Mouse (Mus musculus) monocyte, adult 2 months (primary cell): ENCODE results near the gene Emsy.
A peak's percentile ranks its signal among the peaks of the same experiment; 100 is the strongest.

ENCODE experiments used
- DNase-seq, 2 experiments: peaks; one replicate each; pipeline ENCODE4 v3.0.0; 2022; ENCODE audit warnings: low spot score in 2 of 2, low read depth in 1 of 2

The Emsy gene

DNA sequence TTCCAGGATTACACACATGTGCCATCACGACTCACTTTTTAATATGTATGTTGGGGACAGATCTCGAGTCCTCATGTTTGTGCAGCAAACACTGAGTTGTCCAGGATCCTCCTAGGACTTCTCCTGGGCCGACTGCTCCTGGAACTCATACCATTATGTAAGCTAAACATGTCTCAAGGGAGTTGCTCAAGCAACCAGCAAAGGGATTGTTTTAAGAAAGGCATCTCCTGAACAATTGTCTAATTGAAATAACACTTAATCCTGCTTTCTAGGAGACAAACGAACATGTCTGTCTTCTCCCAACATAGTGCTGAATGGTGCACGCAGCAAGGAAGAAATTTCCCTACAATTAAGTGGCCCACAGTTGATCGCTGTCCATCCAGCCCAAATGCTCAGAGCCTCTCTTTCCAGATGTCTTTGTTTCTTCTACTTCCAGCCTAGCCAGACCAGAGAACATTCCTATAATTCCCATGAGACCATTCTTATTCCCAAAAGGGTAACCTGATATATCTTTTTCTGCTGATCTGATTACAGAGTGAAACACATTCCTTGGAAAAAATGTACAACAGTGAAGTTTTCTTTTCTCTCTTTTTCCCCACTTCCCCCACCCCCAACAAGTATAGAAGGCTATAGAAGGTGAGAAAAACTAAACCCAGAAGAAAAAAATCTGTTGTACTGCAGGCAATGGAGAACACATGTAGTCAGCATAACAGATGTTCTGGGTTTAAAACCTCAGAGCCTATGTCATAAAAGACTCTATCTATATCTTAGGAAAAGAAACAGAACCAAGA, 11.6 kb upstream of the Emsy start:
- DNase-seq, result no peak

DNA sequence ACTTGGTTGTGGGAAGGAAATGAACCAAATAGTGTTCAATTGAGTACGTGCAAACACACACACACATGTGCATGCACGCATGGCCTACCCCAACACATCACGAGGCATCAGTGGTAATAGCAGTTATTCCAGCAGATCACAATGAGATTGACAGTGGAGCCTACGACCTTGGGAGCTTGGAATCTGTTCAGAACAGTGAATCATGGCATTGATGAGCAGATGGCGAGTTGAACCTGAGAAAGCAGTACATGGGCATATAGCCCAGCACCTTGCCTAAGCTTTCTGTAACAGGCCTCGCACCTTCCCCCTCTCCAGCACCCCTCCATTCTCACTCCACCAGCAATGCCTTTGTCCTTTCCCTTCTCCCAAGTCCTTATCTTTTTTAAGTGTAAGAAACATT, 9.1 kb upstream of the Emsy start:
- DNase-seq, result no peak

DNA sequence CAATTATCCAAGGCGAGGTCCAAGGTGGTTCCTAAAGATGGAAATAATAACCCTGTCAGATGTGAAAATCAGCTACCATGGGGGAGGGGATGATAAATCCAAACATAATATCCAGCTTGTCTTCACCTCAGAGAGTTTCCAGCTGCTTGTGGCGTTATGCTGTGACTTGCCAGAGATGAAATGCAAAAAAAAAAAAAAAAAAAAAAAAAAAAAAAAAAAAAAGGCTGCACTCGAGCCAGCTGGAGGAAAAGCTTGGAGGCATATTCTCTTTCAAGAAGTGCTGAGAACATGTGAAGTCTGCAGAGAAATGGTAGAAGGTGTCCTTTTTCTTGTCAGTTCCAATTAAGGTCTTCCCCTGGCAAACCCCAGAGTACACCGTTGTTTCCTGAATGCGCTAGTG, 8.6 kb upstream of the Emsy start:
- DNase-seq, result no peak

DNA sequence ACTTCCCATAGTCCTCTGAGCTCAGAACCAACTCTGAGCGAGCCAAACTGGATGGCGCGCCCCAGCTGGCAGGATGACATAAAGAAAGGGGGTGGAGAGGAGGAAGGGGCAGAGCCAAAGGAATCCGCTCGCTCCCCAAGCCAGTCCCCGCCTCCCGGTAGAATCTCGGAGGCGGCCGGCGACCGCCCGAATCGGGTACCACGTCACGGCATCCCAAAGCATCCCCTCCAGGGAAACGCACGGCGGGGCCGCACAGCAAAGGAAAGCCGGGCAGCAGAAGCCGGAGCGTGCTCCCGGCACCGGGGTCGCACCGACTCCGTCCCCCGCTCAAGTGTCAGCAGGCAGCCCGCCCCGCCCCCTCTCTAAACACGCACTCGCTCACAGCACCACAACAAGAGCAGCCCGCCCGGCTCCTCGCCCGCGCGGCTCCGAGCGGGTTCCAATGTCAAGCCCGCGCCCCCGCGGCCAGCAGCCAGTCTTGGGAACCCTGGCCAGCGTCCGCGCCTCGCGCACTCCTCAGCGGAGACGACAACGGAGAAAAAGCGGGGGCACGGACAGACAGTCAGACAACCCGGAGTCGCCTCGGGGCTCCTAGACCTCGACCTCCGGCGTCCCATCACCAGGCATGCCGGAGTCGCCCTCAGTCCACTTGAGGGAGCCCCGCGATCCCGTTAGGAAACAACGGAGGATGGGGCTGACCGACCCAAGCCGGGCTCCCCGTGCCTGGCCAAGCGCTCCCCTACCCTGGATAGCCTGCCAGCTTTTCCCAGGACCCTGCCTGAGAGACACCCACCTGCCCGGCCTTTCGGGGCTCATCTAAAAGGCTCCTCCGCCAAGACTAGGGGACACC, 677 bp downstream of the Emsy start:
- peak; percentile 60 to 74 for DNase-seq

DNA sequence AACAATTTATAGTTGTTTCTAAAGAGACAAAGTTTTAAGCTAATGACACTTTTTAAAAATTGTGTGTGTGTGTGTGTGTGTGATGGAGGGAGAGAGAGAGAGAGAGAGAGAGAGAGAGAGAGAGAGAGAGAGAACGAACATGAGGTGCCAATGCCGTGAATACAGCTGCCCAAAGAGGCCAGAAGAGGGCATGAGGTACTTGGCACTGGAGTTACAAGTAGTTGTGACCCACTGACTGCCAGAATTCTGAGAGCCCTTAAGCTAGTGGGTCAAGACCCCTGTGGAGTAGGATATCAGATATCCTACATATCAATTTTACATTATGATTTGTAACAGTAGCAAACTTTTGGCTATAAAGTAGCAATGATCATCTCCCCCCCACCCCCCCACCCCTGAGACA, 4.9 kb downstream of the Emsy start:
- no peak for DNase-seq

DNA sequence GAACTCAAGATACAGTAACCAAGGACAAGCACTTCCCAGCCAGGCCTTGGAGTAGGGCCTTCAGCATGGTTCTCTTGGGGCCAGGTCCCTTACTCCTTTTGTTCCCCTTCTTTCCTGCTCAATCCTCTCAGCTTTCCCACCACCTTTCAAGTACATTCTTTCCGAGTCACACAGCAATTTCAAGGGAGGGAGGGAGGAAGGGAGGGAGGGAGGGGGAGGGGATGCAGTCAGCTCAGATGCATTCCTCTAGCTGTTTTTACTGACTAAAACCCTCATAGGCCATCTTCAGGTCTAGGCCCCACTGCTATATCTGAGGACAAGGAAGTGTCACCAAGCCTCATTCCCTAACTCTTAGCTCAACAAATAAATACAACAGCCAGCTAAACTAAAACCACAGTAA, 12.3 kb downstream of the Emsy start:
- DNase-seq, result no peak

DNA sequence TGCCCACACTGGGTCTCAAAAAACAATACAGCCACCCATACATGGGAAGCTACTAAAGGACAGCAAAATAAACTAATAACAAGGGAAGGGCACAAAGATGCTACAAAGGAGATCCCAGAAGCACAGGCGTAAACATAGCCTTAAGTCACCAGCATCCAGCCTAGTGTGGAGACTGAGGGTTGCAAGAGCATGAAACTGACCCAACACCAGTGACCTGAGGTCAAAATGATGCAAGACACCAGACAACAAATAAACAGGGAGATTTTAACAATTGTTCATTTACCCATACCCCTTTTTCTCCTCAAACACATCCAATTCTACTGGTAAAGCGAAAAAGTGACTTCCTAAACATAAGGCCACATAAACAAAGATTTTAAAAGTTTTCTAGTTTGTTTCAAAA, 20.0 kb downstream of the Emsy start:
- DNase-seq, result no peak

DNA sequence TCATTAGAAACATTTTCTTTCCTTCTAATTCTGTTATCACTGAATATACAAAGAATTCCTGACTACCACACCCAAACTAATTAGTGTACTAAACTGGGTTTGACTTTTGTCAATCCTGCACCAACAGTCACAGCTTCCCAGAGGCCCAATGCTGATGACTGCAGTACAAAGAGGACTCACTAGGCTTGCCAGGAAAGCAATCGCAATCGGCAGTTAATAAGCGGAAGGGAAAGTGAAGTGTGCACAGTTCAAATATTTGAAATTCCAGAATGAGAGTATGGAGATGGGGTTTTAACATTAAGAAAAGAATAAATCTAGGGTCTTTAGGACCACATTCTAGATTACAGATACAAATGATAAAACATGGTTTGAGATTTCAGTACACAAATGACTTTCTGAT, 23.6 kb downstream of the Emsy start:
- no peak for DNase-seq

DNA sequence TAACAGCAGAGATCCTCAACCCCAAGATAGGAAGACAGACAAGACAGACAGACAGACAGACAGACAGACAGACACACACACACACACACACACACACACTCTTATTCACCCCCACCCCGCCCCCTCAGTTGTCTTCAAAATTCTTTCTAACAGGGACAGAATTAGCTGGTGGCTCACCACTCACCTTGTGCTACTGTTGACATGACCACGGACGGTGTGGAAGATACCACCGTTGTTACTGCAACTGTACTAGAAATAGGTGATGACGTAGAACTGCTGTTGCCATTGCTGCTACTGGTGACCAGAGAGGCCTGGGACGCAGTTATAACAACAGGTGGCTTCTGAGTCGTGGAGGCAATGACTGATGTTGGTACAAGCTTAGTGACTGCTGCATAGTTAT, 26.6 kb downstream of the Emsy start:
- DNase-seq, result no peak

DNA sequence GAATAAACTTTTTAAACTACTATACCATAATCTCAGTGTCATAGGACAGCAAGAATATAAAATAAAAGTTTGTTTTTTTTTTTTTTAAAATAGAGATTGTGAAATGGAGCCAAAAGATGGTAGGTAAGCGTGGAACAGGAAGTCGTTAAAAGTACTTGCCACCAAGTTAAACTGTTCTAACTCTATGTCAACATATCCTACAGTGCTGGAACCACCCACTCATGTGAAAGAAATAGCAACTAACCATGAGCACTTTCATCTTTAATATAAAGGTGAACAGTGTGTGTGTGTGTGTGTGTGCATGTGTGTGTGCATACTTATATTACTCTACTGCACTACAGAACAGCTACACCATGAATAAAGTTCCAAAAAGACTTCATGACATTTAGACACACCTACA, 38.8 kb downstream of the Emsy start:
- no peak for DNase-seq

DNA sequence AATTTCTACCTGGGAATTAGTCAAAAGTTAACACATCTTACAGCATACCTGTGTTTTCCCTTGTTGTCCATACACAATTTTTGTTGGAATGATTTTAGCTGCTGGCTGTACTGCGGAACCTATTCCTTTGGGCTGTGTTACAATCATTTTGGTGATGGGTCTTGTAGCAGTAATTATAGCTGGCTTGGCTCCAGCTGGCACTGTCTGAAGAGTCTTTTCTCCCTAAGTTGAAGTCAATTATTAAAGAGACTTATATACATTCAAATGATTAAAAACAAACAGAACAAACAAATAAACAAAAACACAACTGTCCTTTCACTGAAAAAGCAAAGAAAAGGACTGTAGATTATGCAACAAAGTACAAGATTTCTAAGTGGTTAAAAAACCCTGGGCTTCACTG, 43.6 kb downstream of the Emsy start:
- no peak for DNase-seq

DNA sequence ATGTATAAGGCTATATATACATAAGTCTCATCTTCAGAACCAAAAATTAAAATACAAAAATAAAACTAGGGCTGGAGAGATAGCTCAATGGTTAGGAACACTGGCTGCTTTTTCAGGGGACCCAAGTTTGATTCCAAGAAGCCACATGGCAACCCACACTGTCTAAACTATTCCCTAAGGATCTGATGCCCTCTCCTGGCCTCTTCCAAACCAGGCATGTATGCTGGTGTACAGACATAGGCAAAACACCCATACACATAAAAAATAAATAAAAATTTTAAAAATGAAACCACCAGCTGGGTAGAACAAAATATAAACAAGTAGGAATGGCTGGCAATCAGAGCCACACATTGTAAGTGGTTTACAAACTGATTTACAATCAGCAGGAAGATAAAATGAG, 48.1 kb downstream of the Emsy start:
- DNase-seq, result no peak

DNA sequence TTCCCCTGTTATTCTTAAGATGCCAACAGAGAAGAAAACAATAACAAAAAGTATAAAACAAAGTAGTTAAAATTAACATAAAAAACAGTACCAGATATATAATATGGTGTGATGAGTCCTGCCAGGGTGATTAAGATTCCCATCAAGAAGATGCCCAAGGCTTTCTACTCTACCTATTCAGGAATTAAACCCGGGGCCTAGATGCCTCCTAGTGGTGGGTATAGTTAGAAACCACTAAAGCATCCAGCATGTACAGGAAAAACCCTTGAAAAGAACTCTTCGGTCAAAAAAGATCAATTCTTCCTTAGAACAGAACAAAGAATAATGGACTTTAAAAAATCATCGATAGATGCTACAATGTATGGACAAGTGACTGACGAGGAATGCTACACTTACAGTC, 49.4 kb downstream of the Emsy start:
- DNase-seq, result no peak

DNA sequence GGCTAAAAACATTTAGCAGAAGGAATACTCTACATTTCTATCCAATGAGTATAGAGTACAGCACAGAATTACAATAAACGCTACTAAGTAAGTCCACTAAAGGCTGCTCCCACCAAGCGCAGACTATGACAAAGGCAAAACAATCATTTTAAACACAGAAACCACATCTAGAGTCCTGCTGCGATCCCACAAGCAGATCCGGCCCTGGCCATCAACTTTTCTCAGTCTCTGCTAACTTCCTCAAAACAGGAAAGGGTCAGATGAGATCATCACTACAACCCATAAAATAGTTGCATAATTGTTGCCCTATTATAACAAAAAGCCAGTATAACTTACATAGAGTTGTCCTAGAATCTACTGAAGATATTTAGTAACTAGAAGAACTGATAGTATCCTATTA, 54.9 kb downstream of the Emsy start:
- DNase-seq, result no peak

DNA sequence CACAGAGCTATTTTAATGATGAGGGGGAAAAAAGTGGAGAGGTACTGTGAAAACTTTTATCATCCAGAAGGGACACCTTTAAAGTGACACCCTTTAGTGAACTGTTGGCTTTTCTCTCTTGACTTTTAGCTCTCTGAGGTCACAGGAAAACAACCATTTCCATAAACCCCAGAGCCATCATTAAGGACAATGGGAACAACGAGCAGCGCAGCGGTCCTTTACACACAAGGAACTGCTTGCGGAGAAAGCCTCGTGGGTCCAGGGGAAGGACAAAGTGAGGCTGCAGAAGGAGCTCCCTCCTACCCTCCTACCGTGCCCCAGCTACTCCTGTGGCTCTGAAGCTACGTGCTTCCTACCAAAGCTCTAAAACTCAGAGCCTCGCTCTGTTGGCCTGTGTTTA, 59.2 kb downstream of the Emsy start:
- DNase-seq, result no peak

DNA sequence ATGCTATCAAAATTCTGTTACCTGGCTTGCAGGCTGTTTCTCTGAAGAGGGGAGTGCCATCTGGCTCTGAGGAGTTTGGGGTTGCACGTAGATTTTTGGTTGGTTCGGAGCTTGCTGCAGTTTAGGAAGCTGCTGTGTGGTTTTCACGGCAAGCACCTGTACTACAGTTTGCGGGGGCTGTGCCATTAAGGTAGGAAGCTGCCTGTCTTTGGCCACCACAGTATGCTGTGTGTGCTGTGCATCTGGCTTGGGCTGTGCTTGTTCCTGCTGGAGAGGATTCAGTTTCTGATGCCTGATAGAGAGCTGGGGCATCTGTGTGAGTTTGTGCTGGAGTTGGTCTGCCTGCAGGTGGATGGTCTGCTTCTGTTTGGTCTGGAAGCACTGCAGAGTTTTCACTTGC, 61.9 kb downstream of the Emsy start:
- no peak for DNase-seq

DNA sequence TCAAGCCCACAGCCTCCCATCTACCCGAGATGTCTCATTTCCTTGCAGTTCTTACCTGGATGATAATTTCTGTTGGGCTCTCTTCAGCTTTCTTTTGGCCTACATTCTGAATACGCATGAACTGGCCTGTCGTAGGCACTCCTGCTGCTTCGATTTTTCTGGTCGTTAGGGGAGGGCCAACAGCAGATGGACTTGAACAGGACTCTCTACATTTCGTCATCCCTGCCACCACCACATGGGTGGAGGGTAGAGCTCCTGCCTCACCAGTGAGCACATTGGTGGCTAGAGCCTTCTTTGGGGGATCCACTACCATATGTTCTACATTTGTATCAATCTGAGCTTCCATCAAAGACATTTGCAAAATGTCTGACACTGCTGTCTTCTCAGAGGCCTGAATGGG, 63.3 kb downstream of the Emsy start:
- DNase-seq, result no peak

DNA sequence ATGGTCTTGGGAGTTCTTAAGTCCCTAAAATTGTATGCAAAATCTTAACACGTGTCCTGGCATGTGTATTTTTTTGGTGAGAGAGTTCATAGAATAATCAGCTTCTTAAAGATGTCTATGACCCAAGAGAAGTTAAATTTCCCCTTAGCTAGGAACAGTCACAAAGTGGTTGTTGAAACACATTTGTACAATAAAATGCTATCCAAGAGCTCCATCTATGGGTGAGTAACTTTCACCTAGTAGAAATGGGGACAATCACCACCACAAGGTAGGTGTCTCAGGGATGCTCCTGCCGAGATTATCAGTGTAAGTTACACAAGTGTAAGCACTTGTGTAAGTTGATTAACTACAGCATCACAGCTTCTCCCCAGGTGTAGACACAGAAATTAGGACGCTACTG, 67.6 kb downstream of the Emsy start:
- DNase-seq, result no peak

DNA sequence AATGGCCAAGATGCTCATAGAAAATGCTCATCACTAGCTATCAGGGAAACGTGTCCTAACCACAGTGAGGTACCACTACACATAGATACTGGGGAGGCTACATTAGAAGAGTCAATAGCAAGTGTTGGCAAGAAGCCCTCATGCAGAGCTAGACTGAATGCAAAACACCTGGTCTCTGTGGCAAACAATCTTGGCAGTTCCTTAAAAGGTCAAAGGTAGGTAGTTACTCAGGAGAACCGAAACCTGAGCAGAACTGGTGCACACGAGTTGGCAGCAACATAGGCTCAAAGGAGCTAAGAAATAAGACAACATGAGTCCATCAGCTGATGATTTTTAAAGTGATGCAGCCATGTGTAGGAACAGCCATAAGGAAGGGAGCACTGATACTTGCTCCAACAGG, 70.3 kb downstream of the Emsy start:
- no peak for DNase-seq

DNA sequence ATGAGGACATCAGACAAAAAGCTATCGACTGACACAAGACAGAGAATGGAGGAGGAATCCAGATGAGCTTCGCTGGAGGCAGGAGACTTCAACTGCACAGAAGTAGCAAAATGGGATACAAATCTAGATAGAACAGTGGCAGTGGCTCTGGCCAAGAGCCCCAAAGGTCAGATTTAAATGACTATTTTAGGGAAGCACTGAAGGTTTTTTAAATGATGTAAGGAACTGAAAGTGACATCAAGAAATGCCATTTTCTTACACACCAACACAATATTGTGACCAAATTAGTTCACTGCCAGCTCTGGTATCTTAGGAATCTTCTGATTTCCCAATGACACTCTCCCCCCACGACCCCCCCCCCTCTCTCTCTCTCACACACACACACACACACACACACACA, 72.0 kb downstream of the Emsy start:
- no peak for DNase-seq

DNA sequence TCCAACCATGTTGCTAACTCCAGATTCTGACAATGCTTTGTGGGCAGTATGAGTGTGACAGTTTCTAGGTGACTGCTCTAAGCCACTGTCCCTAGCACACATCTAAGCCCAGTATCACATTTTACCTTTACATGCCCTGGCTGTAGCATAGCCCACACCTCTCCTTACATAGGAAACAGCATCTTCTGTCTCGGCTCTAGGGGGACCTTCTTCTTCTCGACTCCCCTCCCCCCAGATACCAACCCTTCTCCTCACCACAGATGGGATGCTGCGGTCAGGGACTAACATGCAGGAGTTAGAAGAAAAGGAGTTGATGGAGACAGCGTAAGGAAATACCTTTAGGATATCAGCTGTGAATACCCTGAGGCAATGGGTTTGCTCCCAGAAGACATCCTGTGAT, 75.3 kb downstream of the Emsy start:
- DNase-seq, result no peak

DNA sequence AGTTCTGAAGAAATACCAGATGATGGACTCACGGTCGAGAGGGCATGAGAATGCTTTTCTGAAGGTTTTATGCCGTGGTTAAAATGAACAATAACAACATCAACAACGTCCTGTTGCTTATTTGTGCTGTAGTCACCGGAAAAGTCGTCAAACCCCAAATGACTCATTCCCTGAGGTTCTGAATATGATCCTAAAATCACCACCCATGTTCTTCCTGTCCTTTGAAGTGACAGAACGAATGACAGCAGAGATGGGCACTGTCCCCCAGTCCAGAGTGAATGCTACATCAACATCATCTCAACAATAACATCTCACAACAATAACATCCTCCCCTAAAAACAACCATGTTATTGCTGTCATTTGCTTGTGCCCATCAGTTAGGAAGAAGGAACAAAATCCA, 76.1 kb downstream of the Emsy start:
- no peak for DNase-seq

DNA sequence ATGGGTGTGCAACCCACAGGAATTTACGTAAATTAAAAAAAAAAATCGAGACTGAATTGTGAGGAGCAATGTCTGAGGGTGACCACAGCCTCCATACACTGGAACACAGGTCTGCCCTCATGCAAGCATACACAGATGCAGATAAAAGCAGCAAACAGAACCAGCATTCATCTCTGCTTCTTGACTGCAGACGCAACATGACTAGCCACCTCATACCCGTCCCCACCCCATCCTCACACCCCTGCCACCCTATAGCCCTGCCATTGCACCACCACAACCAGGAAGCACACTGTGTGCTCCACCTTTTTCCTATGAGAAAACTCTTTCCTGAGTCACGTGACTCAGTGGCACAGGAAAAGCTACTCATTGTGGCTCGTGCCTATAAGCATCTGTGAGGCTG, 76.9 kb downstream of the Emsy start:
- no peak for DNase-seq
